Mouse (Mus musculus) kidney, postnatal 10 days (tissue): Measurements from ENCODE around the gene Trpm1.
"Not testable (repeated sequence)": the region's sequence is repeated elsewhere in the genome, so short reads cannot be mapped to it uniquely, and the experiment has no call there.

Experiments
- DNase-seq: peaks from one replicate; pipeline ENCODE4 v3.0.0; 2021; ENCODE audit warnings: mixed read lengths

Gene Trpm1

GRCm38 (mm10) chr7:64153535-64153934 is at the start of gene Trpm1:
Gene Trpm1, plus strand, starts transcription at chr7:64153835.
- DNase-seq = no peak

- no peak for DNase-seq
Measured at GRCm38 (mm10) chr7:64122131-64122715, 31.4 kb upstream of the Trpm1 start.

- no peak for DNase-seq
Measured at GRCm38 (mm10) chr7:64123721-64124120, 29.9 kb upstream of the Trpm1 start.

GRCm38 (mm10) chr7:64125994-64126393 is 27.6 kb upstream of the Trpm1 start:
- not testable (repeated sequence) for DNase-seq

- no peak for DNase-seq
Measured at GRCm38 (mm10) chr7:64139866-64140265, 13.8 kb upstream of the Trpm1 start.

GRCm38 (mm10) chr7:64141301-64142032 is 12.2 kb upstream of the Trpm1 start:
- DNase-seq = no peak

GRCm38 (mm10) chr7:64149337-64149736 is 4.3 kb upstream of the Trpm1 start:
- DNase-seq = no peak

GRCm38 (mm10) chr7:64149747-64150146 is 3.9 kb upstream of the Trpm1 start:
- peak; percentile 17 for DNase-seq

- DNase-seq = no peak
Measured at GRCm38 (mm10) chr7:64150436-64151080, 3.1 kb upstream of the Trpm1 start.

GRCm38 (mm10) chr7:64155226-64155625 is 1.6 kb downstream of the Trpm1 start:
- DNase-seq = no peak

- peak; percentile 85 for DNase-seq
Measured at GRCm38 (mm10) chr7:64155687-64156086, 2.1 kb downstream of the Trpm1 start.

- DNase-seq = peak; percentile 29
Measured at GRCm38 (mm10) chr7:64156271-64156911, 2.8 kb downstream of the Trpm1 start.

- no peak for DNase-seq
Measured at GRCm38 (mm10) chr7:64156918-64157690, 3.5 kb downstream of the Trpm1 start.

- no peak for DNase-seq
Measured at GRCm38 (mm10) chr7:64158281-64159055, 4.8 kb downstream of the Trpm1 start.

- no peak for DNase-seq
Measured at GRCm38 (mm10) chr7:64159056-64159542, 5.5 kb downstream of the Trpm1 start.

GRCm38 (mm10) chr7:64159612-64160591 is 6.3 kb downstream of the Trpm1 start:
- DNase-seq = no peak

GRCm38 (mm10) chr7:64160737-64161470 is 7.3 kb downstream of the Trpm1 start:
- DNase-seq = no peak

GRCm38 (mm10) chr7:64161990-64162389 is 8.4 kb downstream of the Trpm1 start:
- no peak for DNase-seq

GRCm38 (mm10) chr7:64163086-64163485 is 9.5 kb downstream of the Trpm1 start:
- no peak for DNase-seq

- DNase-seq = no peak
Measured at GRCm38 (mm10) chr7:64163890-64164289, 10.3 kb downstream of the Trpm1 start.
